Mouse (Mus musculus): ENCODE results near the gene Gm20388. TPM values are rescaled to one million over a fixed set of nuclear protein-coding genes. Genes with fewer than 3 reads are reported as not detected.
A peak's percentile ranks its signal among the peaks of the same experiment; 100 is the strongest.
"Not testable (repeated sequence)": the region's sequence is repeated elsewhere in the genome, so short reads cannot be mapped to it uniquely, and the experiment has no call there.

Gm20388 gene
- total RNA-seq, 2 experiments from 2014 or later = 4.0 TPM; not detected in 1

GRCm38 (mm10) chr8:121575661-121576060 lies 1665.0 kb downstream of the Gm20388 start:
- DNase-seq = no peak

- no peak for DNase-seq
These were observed 1667.4 kb downstream of the Gm20388 start for GRCm38 (mm10) chr8:121577751-121578675.

DNA sequence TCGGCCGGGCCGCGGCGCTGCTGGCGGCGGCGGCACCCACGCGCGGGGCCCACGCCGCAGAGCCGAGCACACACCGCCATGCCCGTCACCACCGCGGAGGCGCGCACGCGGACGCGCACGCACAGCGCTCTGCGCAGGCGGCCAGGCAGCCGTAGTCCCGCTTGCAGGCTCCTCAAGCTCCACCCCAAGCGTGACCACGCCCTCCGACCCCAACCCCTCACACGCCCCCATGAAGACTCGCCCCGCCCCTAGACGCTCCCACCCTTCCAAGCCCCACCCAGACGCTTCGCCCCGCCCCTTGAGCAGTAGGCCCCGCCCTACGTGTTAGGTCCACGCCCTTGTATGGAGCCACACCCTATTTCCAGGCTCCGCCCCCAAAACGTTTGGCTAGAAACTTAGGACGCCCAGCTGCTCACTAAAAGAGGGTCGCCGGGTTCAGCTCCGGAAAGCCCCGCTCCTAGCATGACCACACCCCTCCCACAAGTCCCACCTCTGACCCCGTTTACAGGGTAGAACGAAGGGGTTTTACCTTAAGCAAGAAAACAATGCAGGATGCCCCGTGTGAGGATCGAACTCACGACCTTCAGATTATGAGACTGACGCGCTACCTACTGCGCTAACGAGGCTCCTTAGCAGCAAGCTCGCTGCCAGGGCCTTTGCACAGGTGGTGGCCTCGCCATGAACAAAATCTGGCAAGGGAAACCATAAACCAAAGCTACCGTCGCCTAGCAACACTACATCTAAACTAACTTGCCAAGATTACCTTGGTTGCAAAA lies 1668.2 kb downstream of the Gm20388 start, which contains the start of gene Fbxo31:
Fbxo31 (minus strand) TSS at position 131 of the 776 bp plus-strand sequence.
- DNase-seq = peak; percentile 94 to 95

- DNase-seq = peak in 1 of 2 experiments; percentile 31
These were observed 1669.8 kb downstream of the Gm20388 start for GRCm38 (mm10) chr8:121580465-121580864.

DNA sequence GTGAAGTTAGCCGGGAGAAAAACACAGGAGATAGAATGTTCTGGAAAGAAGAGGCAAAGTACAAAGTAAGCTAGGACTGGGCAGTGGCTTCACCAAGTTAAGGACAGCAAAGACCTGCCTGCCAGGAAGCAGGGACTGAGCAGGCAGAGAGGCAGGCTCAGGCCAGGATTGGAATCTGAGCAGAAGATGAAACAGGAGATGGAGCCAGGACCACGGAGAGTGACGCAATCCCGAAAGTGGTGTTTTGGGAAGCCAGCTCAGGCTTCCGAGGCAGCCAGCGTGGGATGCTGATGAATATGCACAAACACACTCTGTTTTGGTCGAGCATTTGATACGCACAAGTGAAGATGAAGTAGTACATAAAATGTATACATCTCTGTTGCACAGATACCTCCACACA lies 1673.0 kb downstream of the Gm20388 start:
- DNase-seq = peak; percentile 59 to 61

DNA sequence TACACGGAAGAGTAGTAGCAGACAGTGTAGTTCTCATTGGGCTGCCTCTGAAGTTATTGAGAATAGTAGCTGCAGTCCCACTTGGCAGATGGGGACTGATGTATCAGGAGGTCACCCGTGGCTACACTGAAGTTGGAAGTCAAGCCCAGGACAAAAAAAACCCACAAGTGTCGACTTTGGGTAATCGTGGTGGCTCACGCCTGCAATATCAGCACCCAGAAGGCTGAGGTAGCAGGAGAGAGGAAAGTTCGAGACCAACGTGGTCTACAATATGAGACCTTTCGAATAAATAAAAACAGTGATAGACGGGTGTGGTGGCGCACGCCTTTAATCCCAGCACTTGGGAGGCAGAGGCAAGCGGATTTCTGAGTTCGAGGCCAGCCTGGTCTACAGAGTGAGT lies 1674.1 kb downstream of the Gm20388 start:
- no peak for DNase-seq

DNA sequence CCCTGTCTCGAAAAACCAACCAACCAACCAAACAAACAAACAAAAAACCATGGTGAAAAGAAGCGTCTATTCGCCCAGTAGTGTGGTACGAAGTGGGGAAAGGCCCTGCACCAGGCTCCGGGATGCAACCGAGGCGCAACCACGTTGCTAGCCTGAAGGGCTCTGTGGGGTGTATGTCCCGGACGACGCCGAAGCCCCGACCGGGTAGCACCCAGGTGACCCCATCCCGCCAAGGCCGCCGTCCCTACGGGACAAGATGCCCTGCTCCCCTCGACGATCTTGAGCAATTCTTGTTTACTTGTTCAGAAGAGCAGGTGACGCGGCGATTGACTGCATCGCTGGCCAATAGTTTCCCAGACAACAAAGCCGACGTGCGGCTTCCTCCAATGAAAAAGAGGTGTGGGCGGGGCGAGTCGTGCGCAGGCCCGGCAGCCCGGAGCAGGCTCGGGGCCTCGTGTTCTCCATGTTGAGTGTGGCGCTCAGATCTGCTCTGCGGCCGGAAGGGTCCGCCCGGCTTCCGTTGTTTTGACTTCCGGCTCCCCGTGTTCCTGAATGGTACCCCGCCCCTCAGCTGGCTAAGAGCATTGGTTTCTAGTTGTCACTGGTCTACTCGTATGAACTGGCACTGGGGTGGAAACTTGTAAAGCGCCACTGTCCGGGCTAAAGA lies 1674.7 kb downstream of the Gm20388 start:
- DNase-seq = peak; percentile 100

DNA sequence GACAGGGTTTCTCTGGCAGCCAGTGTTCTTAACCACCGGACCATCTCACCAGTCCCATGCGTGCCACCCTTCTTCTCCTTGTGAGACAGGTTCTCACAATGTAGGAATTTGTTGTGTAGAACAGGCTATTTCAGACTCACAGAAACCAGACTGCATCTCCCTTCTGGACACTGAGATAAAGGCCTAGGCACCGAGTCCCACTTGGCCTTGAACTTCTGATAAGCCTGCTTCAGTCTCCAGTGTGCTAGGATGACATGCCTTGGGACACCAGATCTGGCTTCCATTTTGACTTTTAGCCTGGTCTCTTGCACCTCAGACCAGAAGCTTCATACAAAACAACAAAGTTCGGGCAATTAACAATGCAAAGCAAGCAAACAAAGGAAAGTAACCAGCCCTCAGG lies 1678.1 kb downstream of the Gm20388 start:
- no peak for DNase-seq

- no peak for DNase-seq
These were observed 1678.6 kb downstream of the Gm20388 start for GRCm38 (mm10) chr8:121589205-121589726.

DNA sequence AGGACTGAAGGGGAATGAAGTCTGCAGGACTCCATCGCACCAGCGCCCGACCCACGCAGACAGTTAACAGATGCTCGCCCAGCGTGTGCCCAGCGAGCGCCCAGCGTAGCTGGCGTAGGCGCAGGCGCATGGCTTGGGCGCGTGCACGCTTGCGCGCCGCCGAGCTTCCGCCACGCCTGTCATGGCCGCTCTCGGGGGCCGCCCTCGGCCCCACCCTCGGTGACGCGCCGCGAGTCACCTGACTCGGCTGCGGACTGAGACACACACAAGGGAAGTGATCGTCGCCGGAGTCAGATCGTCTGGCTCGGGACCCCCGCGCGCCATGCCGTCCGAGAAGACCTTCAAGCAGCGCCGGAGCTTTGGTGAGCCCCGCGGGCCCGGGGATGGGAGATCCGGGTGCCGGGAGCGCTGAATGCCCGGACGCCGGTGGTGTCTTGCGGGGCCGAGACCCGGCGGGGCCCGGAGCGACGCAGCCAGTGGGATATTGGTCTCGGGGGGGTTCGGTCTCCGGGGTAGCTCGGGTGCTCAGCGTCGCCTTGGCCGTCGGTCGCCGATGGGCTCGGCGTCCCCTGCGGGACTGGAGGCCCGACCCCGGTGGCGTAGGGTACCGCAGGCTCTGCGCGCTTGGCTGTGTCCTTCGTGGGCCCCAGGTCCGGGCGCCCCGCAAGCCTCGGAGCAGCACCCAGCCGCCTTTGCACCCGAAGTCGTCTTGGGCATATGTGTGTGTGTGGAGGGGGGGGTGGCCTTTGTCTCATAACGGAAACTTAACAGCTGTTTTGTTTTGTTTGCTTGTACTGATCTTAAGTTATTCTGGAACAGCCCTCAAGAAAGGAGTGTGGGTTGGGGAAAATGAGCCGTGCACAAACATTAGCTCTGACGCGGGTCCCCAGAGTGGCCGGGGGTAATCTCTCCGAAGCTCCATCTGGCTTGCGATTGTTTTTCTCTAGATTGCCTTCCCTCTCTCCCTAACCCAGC lies 1679.8 kb downstream of the Gm20388 start, which contains the start of gene Map1lc3b:
Map1lc3b (plus strand) TSS at position 159 of the 975 bp plus-strand sequence.
- peak; percentile 96 to 97 for DNase-seq

GRCm38 (mm10) chr8:121591178-121592066 lies 1680.8 kb downstream of the Gm20388 start:
- DNase-seq = peak; percentile 57 to 67

GRCm38 (mm10) chr8:121593293-121593692 lies 1682.7 kb downstream of the Gm20388 start:
- peak in 1 of 2 experiments; percentile 9 for DNase-seq

GRCm38 (mm10) chr8:121593983-121594382 lies 1683.3 kb downstream of the Gm20388 start:
- peak; percentile 52 to 82 for DNase-seq

GRCm38 (mm10) chr8:121597492-121597891 lies 1686.9 kb downstream of the Gm20388 start:
- not testable (repeated sequence) for DNase-seq

DNA sequence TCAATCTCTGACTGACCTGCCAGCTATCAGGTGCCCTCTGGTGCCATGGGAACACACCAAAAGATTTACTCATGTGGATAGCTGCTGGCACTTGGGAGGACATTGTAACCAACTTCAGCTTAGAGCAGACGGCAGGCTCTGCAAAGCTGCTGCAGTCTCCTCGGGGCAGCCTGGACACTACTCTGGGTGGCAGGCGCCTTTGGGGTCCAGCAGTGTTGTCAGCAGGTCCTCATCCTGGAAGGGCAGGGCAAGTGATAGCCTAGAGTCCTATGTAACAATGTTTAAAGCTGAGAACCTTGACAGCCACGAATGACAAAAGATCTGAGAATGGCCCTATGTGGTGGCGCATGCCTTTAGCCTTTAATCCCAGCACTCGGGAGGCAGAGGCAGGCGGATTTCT lies 1687.5 kb downstream of the Gm20388 start:
- no peak for DNase-seq

- peak; percentile 85 to 86 for DNase-seq
These were observed 1688.3 kb downstream of the Gm20388 start for GRCm38 (mm10) chr8:121598892-121599291.

DNA sequence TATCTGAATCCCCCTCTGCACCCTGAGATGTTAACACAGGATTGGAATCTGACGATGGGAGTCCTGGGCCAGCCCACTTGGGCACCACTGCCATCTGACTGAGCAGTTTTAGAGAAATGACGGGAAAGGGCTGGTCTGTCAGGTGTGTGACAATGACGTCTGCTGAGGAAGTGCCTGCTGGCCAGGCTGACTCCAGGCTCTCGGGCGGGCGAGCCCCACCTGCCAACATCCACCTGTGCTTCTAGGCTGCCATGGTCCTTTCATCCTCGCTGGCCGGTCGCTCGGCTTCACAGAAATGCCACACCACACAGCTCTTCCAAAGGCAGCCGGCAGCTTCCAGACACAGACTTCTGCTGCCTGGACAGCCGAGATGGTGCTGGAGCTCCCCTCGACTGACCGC lies 1689.2 kb downstream of the Gm20388 start:
- DNase-seq = no peak

GRCm38 (mm10) chr8:121602411-121602810 lies 1691.8 kb downstream of the Gm20388 start:
- no peak for DNase-seq

DNA sequence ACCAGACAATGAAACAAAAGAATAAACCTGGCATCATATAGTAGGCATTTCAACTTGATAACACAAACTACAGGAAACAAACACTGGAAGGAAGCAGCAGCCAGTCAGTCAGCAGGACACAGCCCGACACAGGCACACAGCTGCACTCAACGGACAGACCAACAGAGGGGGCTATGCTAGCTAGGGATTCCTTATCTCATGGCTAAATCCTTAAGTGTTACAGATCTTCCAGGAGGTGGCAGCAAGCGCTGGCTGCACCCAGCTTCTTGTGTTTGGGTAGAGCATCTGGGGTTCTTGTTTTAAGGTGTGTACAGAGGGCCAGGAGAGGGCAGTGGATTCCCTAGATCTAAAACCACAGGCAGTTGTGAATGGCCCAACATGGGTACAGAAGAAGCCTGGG lies 1692.2 kb downstream of the Gm20388 start:
- peak; percentile 80 for DNase-seq

GRCm38 (mm10) chr8:121603801-121604200 lies 1693.2 kb downstream of the Gm20388 start:
- no peak for DNase-seq
